Mouse (Mus musculus): ENCODE results near the gene Cadps.

- TF ChIP-seq CTCF (IDR thresholded peaks at IDR 0.05; ENCODE audit: extremely low read depth, insufficient read depth, low read length) (no peak), POLR2A (IDR thresholded peaks at IDR 0.05; ENCODE audit: extremely low read depth, insufficient read depth, low read length) (no peak)
Observed at GRCm38 (mm10) chr14:12341789-12342457, 481.0 kb downstream of the Cadps start.
